Mouse (Mus musculus): ENCODE measurements around the gene Rpp25.

Gene Rpp25

GRCm38 (mm10) chr9:57521056-57521911, 17.5 kb downstream of the Rpp25 start, which contains the start of gene Cox5a:
Gene Cox5a, plus strand, starts transcription at chr9:57521274.
- DNase-seq = peak; percentile 95

- no peak for DNase-seq
Measured at GRCm38 (mm10) chr9:57522114-57522860, 18.5 kb downstream of the Rpp25 start.

- DNase-seq = no peak
Measured at GRCm38 (mm10) chr9:57522861-57523246, 19.0 kb downstream of the Rpp25 start.

GRCm38 (mm10) chr9:57523754-57524153, 19.9 kb downstream of the Rpp25 start:
- no peak for DNase-seq

- DNase-seq = no peak
Measured at GRCm38 (mm10) chr9:57524439-57524838, 20.6 kb downstream of the Rpp25 start.

- no peak for DNase-seq
Measured at GRCm38 (mm10) chr9:57525516-57525915, 21.7 kb downstream of the Rpp25 start.

GRCm38 (mm10) chr9:57526435-57526834, 22.6 kb downstream of the Rpp25 start:
- DNase-seq = no peak

- no peak for DNase-seq
Measured at GRCm38 (mm10) chr9:57531946-57532345, 28.1 kb downstream of the Rpp25 start.

- no peak for DNase-seq
Measured at GRCm38 (mm10) chr9:57536362-57536761, 32.5 kb downstream of the Rpp25 start.

GRCm38 (mm10) chr9:57537044-57537727, 33.4 kb downstream of the Rpp25 start, which contains the start of gene Fam219b:
Gene Fam219b, plus strand, starts transcription at chr9:57537528.
- peak; percentile 91 for DNase-seq

GRCm38 (mm10) chr9:57537728-57538181, 33.9 kb downstream of the Rpp25 start:
- no peak for DNase-seq

- no peak for DNase-seq
Measured at GRCm38 (mm10) chr9:57539550-57539949, 35.7 kb downstream of the Rpp25 start.

GRCm38 (mm10) chr9:57541312-57541711, 37.5 kb downstream of the Rpp25 start:
- peak; percentile 48 for DNase-seq

GRCm38 (mm10) chr9:57543951-57544350, 40.1 kb downstream of the Rpp25 start:
- DNase-seq = no peak

- no peak for DNase-seq
Measured at GRCm38 (mm10) chr9:57547287-57547686, 43.5 kb downstream of the Rpp25 start.

GRCm38 (mm10) chr9:57547869-57548268, 44.0 kb downstream of the Rpp25 start:
- no peak for DNase-seq

GRCm38 (mm10) chr9:57549186-57549585, 45.4 kb downstream of the Rpp25 start:
- DNase-seq = no peak

GRCm38 (mm10) chr9:57550126-57550862, 46.5 kb downstream of the Rpp25 start:
- DNase-seq = peak; percentile 65

- peak; percentile 77 for DNase-seq
Measured at GRCm38 (mm10) chr9:57552139-57552887, 48.5 kb downstream of the Rpp25 start, which contains the start of gene Mpi. Gene Mpi, minus strand, starts transcription at chr9:57552763.

- no peak for DNase-seq
Measured at GRCm38 (mm10) chr9:57553119-57553518, 49.3 kb downstream of the Rpp25 start.

GRCm38 (mm10) chr9:57554753-57555152, 50.9 kb downstream of the Rpp25 start:
- DNase-seq = no peak
